14 mouse cellular contexts compared by ENCODE assay signal in genomic region chr17:14225982-14226652, GRCm38 (mm10).
"Had no signal": no experiment of that assay in that cellular context is flagged by ENCODE, and none has a peak within 500 bp of the region (broad histone marks: within the 10 kb centered on the region; RNA-seq: fewer than 3 reads in every experiment).

No protein-coding gene starts in this region.

- H3K36me3 ChIP-seq: limb, embryonic 13.5 days; neural tube, embryonic 12.5 days had no signal

- H3K9me3 ChIP-seq: limb, embryonic 13.5 days; neural tube, embryonic 12.5 days had no signal

- DNase-seq: kidney, adult 18-20 months; kidney, postnatal 10 days; kidney, postnatal 4 days; left cerebral cortex, postnatal 4 days; lung, adult 18-20 months; retina, postnatal 1 day; right cerebral cortex, postnatal 4 days; thymus, adult 18-20 months; thymus, postnatal 14 days had no signal

- H3K4me3 ChIP-seq: layer of hippocampus, adult 2 months; limb, embryonic 13.5 days; myocyte; neural tube, embryonic 12.5 days had no signal

- H3K4me2 ChIP-seq: neural tube, embryonic 12.5 days had no signal

- H3K27ac ChIP-seq: layer of hippocampus, adult 2 months; limb, embryonic 13.5 days; liver, embryonic 14.5 days; neural tube, embryonic 12.5 days had no signal

- H3K9ac ChIP-seq: limb, embryonic 13.5 days; liver, embryonic 14.5 days; neural tube, embryonic 12.5 days had no signal

- H3K27me3 ChIP-seq: limb, embryonic 13.5 days; neural tube, embryonic 12.5 days had no signal
